Mouse (Mus musculus) C2C12 (cell line): ENCODE measurements around the gene Vstm2a.

ENCODE experiments used
- CEBPB ChIP-seq: IDR thresholded peaks from one replicate; pipeline ENCODE4 v1.6.1; 2011; ENCODE audit warnings: low read depth, mild to moderate bottlenecking, control low read depth, moderate library complexity
- CTCF ChIP-seq: IDR thresholded peaks from one replicate; pipeline ENCODE4 v1.5.1; 2011; ENCODE audit not compliant: control insufficient read depth, insufficient read depth, insufficient read length
- MYOD1 ChIP-seq: IDR thresholded peaks from one replicate; pipeline ENCODE4 v1.6.1; 2011; ENCODE audit warnings: low read depth; ENCODE audit not compliant: control insufficient read depth, insufficient read length
- MYOG ChIP-seq: IDR thresholded peaks from one replicate; pipeline ENCODE4 v1.6.1; 2011; ENCODE audit not compliant: control insufficient read depth, insufficient read length; ENCODE audit errors: extremely low read depth
- USF1 ChIP-seq: IDR thresholded peaks from one replicate; pipeline ENCODE4 v1.6.1; 2011; ENCODE audit warnings: low read depth, mild to moderate bottlenecking, control low read depth, moderate library complexity

DNA sequence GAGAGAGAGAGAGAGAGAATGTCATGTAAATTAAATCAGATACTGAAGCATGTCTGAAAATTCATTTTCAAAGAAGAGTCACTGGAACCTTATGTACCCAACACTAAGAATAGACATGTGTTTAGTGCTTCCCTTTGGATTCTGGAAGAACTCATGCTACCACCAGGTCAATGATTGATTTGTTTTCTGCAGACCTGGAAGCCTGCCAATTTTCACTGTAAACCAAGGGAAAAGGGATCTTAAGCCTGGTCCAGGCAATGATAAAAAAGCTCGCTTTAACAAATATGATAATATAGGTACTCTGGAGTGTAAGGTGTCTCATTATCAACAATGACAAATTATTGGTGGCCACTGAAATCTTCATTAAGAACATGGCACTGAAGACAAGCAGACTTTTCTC lies 32.9 kb downstream of the Vstm2a start:
- TF ChIP-seq CTCF (no peak), USF1 (no peak), MYOD1 (no peak), MYOG (no peak), CEBPB (no peak)
